Mouse (Mus musculus): ENCODE measurements around the gene Gpat3. TPM values are rescaled to one million over a fixed set of nuclear protein-coding genes. Genes with fewer than 3 reads are reported as not detected.

The Gpat3 gene
- 9.5 TPM for polyA plus RNA-seq (2014; fragmentation: Illumina TruSeq; extraction: RNeasy Lipid Tissue Mini Kit (QIAGEN cat#74804); ENCODE audit: low read depth, low replicate concordance)

GRCm38 (mm10) chr5:100845485-100845847, at the start of gene Gpat3:
TSS of gene Gpat3 (plus strand) at chr5:100845713.

GRCm38 (mm10) chr5:100798165-100798860, 47.2 kb upstream of the Gpat3 start, which contains the start of the genes Helq and Mrps18c:
TSS of gene Helq (minus strand) at chr5:100798598.
TSS of gene Mrps18c (plus strand) at chr5:100798627.

GRCm38 (mm10) chr5:100820483-100821184, 24.9 kb upstream of the Gpat3 start, which contains the start of gene Abraxas1:
TSS of gene Abraxas1 (minus strand) at chr5:100820965.

Other genes with a start within 250 kb of the Gpat3 start
- 20.6 TPM for gene Coq2, start 170.6 kb upstream of the Gpat3 start, polyA plus RNA-seq (2014; fragmentation: Illumina TruSeq; extraction: RNeasy Lipid Tissue Mini Kit (QIAGEN cat#74804); ENCODE audit: low read depth, low replicate concordance)
- 0.87 TPM for gene Hpse, start 126.0 kb upstream of the Gpat3 start, polyA plus RNA-seq (2014; fragmentation: Illumina TruSeq; extraction: RNeasy Lipid Tissue Mini Kit (QIAGEN cat#74804); ENCODE audit: low read depth, low replicate concordance)
- gene Helq, start 47.1 kb upstream of the Gpat3 start, polyA plus RNA-seq (2014; fragmentation: Illumina TruSeq; extraction: RNeasy Lipid Tissue Mini Kit (QIAGEN cat#74804); ENCODE audit: low read depth, low replicate concordance), result 7.8 TPM
- gene Mrps18c, start 47.1 kb upstream of the Gpat3 start, polyA plus RNA-seq (2014; fragmentation: Illumina TruSeq; extraction: RNeasy Lipid Tissue Mini Kit (QIAGEN cat#74804); ENCODE audit: low read depth, low replicate concordance), result 223 TPM
- 47.4 TPM for gene Abraxas1, start 24.7 kb upstream of the Gpat3 start, polyA plus RNA-seq (2014; fragmentation: Illumina TruSeq; extraction: RNeasy Lipid Tissue Mini Kit (QIAGEN cat#74804); ENCODE audit: low read depth, low replicate concordance)